Mouse (Mus musculus): ENCODE data around the gene Nat8. TPM values are rescaled to one million over a fixed set of nuclear protein-coding genes. Genes with fewer than 3 reads are reported as not detected.
"Not testable (repeated sequence)": the region's sequence is repeated elsewhere in the genome, so short reads cannot be mapped to it uniquely, and the experiment has no call there.

Nat8 gene
- polyA plus RNA-seq (2012; ENCODE audit: insufficient read depth, insufficient read length, low replicate concordance, missing spikeins) = not detected in 2 replicates

- no peak within 1 kb of the TSS for H3K4me3 ChIP-seq (ENCODE audit: insufficient read depth, low read depth, low read length)
- no peaks in the 10 kb centered on the region for H3K4me1 ChIP-seq (ENCODE audit: control insufficient read depth, insufficient read depth, low read length)
- WGBS = 85% methylated on average over 7 of the region's 7 CpGs
- H3K27ac ChIP-seq (ENCODE audit: insufficient read depth, low read depth, low read length) = no peak within 1 kb of the TSS
- TF ChIP-seq CTCF (IDR thresholded peaks at IDR 0.05; ENCODE audit: insufficient read depth, low read depth, low read length) = no peak
- TF ChIP-seq POLR2A (IDR thresholded peaks at IDR 0.05; ENCODE audit: insufficient read depth, low read depth, low read length) = no peak
Measured at GRCm38 (mm10) chr6:85831796-85832321, at the start of gene Nat8. TSS of gene Nat8 (minus strand) at chr6:85832082.

GRCm38 (mm10) chr6:85869006-85869405 lies 37.1 kb upstream of the Nat8 start, which contains the start of gene Nat8f2:
TSS of gene Nat8f2 (minus strand) at chr6:85869158.
- 82% methylated on average over 5 of the region's 5 CpGs for WGBS
- not testable (repeated sequence) for H3K27ac ChIP-seq (ENCODE audit: insufficient read depth, low read depth, low read length); H3K4me1 ChIP-seq (ENCODE audit: control insufficient read depth, insufficient read depth, low read length); H3K4me3 ChIP-seq (ENCODE audit: insufficient read depth, low read depth, low read length)

GRCm38 (mm10) chr6:85867726-85868690 lies 36.1 kb upstream of the Nat8 start:
- no peaks in the 10 kb centered on the region for H3K4me1 ChIP-seq (ENCODE audit: control insufficient read depth, insufficient read depth, low read length)
- TF ChIP-seq CTCF (IDR thresholded peaks at IDR 0.05; ENCODE audit: insufficient read depth, low read depth, low read length) = no peak
- TF ChIP-seq POLR2A (IDR thresholded peaks at IDR 0.05; ENCODE audit: insufficient read depth, low read depth, low read length) = no peak
- 84% methylated on average over 8 of the region's 8 CpGs for WGBS
- H3K27ac ChIP-seq (ENCODE audit: insufficient read depth, low read depth, low read length) = no peak overlapping the region
- H3K4me3 ChIP-seq (ENCODE audit: insufficient read depth, low read depth, low read length) = no peak overlapping the region

- H3K27ac ChIP-seq (ENCODE audit: insufficient read depth, low read depth, low read length); H3K4me3 ChIP-seq (ENCODE audit: insufficient read depth, low read depth, low read length); H3K4me1 ChIP-seq (ENCODE audit: control insufficient read depth, insufficient read depth, low read length): not testable (repeated sequence)
- WGBS = 67% methylated on average over 1 of the region's 1 CpGs
Measured at GRCm38 (mm10) chr6:85866995-85867394, 35.1 kb upstream of the Nat8 start.

- H3K4me1 ChIP-seq (ENCODE audit: control insufficient read depth, insufficient read depth, low read length); H3K4me3 ChIP-seq (ENCODE audit: insufficient read depth, low read depth, low read length); H3K27ac ChIP-seq (ENCODE audit: insufficient read depth, low read depth, low read length): not testable (repeated sequence)
- WGBS = 83% methylated on average over 3 of the region's 3 CpGs
Measured at GRCm38 (mm10) chr6:85866166-85866565, 34.3 kb upstream of the Nat8 start.

- 42% methylated on average over 6 of the region's 7 CpGs for WGBS
- H3K4me1 ChIP-seq (ENCODE audit: control insufficient read depth, insufficient read depth, low read length); H3K4me3 ChIP-seq (ENCODE audit: insufficient read depth, low read depth, low read length); H3K27ac ChIP-seq (ENCODE audit: insufficient read depth, low read depth, low read length): not testable (repeated sequence)
Measured at GRCm38 (mm10) chr6:85864900-85865639, 33.2 kb upstream of the Nat8 start.

- no peak overlapping the region for H3K4me3 ChIP-seq (ENCODE audit: insufficient read depth, low read depth, low read length)
- no peaks in the 10 kb centered on the region for H3K4me1 ChIP-seq (ENCODE audit: control insufficient read depth, insufficient read depth, low read length)
- TF ChIP-seq CTCF (IDR thresholded peaks at IDR 0.05; ENCODE audit: insufficient read depth, low read depth, low read length) (no peak), POLR2A (IDR thresholded peaks at IDR 0.05; ENCODE audit: insufficient read depth, low read depth, low read length) (no peak)
- no peak overlapping the region for H3K27ac ChIP-seq (ENCODE audit: insufficient read depth, low read depth, low read length)
- WGBS = 69% methylated on average over 2 of the region's 2 CpGs
Measured at GRCm38 (mm10) chr6:85863840-85864239, 32.0 kb upstream of the Nat8 start.

- no peak for TF ChIP-seq POLR2A (IDR thresholded peaks at IDR 0.05; ENCODE audit: insufficient read depth, low read depth, low read length)
- no peak for TF ChIP-seq CTCF (IDR thresholded peaks at IDR 0.05; ENCODE audit: insufficient read depth, low read depth, low read length)
- Histone ChIP-seq H3K27ac (ENCODE audit: insufficient read depth, low read depth, low read length) (no peak overlapping the region), H3K4me1 (ENCODE audit: control insufficient read depth, insufficient read depth, low read length) (no peaks in the 10 kb centered on the region), H3K4me3 (ENCODE audit: insufficient read depth, low read depth, low read length) (no peak overlapping the region)
- 69% methylated on average over 2 of the region's 2 CpGs for WGBS
Measured at GRCm38 (mm10) chr6:85863136-85863535, 31.3 kb upstream of the Nat8 start.

GRCm38 (mm10) chr6:85862565-85862964 lies 30.7 kb upstream of the Nat8 start:
- H3K4me3 ChIP-seq (ENCODE audit: insufficient read depth, low read depth, low read length) = no peak overlapping the region
- no peak overlapping the region for H3K27ac ChIP-seq (ENCODE audit: insufficient read depth, low read depth, low read length)
- no peaks in the 10 kb centered on the region for H3K4me1 ChIP-seq (ENCODE audit: control insufficient read depth, insufficient read depth, low read length)
- TF ChIP-seq POLR2A (IDR thresholded peaks at IDR 0.05; ENCODE audit: insufficient read depth, low read depth, low read length) (no peak), CTCF (IDR thresholded peaks at IDR 0.05; ENCODE audit: insufficient read depth, low read depth, low read length) (no peak)
- 30% methylated on average over 3 of the region's 3 CpGs for WGBS

All from olfactory bulb, adult 2 months (tissue).